Mouse (Mus musculus): ENCODE results near the gene Med27. TPM values are rescaled to one million over a fixed set of nuclear protein-coding genes. Genes with fewer than 3 reads are reported as not detected.

The Med27 gene
- polyA plus RNA-seq, 1 experiment, result 36.9 TPM

GRCm38 (mm10) chr2:29563986-29564385 is 217.4 kb downstream of the Med27 start:
- DNase-seq (ENCODE audit: low read depth), result no peak

- no peak for DNase-seq (ENCODE audit: low read depth)
These were observed 219.2 kb downstream of the Med27 start for GRCm38 (mm10) chr2:29565570-29566433.

DNA sequence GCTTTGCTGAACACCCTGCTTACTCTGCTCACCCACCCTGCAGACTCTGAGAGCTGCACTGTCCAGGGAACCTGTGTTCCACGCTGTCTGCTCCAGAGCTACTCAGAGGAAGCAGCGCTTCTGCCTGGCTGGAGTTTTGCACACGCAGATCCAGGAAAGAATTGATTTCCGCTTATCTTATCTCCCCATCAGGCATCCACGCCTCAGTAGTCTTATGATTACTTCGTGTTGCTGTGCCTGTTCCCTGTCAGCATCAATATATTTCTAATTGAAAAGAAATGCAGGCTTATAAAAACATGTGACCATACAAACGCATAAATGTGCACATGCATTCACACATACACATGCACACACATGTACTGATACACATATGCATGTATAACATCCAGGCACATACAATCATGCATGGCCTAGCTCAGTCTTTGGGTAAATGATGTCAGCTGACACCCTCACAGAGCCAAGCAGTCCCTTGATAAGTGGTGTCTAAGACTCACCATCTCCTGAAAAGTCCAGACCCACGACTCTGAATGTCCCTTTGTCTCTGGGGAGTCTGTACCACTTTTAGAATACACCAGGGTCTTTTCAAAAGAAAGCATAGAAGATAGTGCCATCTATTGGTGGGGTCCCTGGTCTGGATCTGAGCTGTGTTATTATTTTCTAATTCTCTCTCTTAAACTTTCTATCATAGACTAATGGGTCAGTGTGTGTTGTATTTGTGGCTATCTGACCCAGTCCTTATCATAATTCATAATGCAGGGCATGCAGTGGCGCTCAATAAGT is 225.5 kb downstream of the Med27 start:
- no peak for DNase-seq (ENCODE audit: low read depth)

DNA sequence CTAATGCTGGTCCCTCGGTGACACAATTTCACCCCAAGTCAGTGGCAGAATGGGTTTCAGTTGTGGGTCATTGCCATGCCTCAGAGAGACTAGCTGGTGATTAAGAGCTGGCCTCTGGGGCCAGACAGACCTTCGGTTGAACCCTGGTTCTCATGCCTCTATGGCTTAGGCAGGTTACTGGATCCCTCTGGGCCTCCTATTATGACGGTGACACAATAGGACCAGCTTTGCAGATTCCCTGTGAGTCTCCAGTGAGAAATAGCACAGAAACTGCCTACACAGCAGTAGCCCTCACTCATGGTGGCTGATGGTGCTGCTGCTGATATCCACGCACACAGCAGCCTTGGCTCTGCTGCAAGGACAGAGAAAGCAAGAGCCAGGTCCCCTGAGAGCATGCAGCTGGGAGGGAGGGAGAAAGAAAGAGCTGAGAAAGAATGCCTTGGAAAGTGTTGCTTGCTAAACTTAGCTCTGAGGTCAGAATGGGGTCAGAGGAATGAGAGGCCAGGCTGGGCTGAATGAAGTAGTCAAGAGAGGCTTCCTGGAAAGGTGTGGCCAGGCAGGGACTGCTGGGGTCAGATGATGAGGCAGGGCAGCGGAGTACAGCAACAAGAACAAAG is 226.3 kb downstream of the Med27 start:
- no peak for DNase-seq (ENCODE audit: low read depth)

- no peak for DNase-seq (ENCODE audit: low read depth)
These were observed 227.0 kb downstream of the Med27 start for GRCm38 (mm10) chr2:29573591-29573990.

DNA sequence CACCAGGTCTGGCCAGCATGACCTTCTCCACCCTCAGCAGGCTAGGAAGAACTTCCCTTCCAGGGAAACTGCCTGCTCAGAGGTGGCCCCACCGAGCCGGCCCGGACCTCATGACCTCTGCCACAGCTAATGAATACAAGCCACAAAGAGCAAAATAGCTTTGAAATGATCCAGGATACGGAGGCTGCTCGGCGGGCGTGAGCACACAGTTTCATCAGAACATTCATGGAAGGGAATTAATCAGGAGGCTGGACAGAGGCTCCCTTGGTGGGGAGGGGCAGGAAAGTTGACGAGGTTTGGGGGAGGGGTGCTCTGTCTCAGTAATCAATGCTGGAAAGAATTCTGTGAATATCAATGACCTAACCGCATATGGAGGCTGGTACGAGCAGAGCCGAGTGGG is 227.6 kb downstream of the Med27 start:
- no peak for DNase-seq (ENCODE audit: low read depth)

Other genes with a start within 250 kb of the Med27 start
- 8.7 and 12.8 TPM in 2 replicates for gene Setx, start 222.6 kb upstream of the Med27 start, polyA plus RNA-seq (2012; rRNA removed)
- gene Ntng2, start 93.8 kb upstream of the Med27 start, polyA plus RNA-seq (2012; rRNA removed), result 18.3 and 18.8 TPM in 2 replicates